Mouse (Mus musculus): ENCODE measurements around the gene Ctr9. TPM values are rescaled to one million over a fixed set of nuclear protein-coding genes. Genes with fewer than 3 reads are reported as not detected.

The Ctr9 gene
- polyA plus RNA-seq, 1 experiment from 2014 or later: 94.5 TPM

DNA sequence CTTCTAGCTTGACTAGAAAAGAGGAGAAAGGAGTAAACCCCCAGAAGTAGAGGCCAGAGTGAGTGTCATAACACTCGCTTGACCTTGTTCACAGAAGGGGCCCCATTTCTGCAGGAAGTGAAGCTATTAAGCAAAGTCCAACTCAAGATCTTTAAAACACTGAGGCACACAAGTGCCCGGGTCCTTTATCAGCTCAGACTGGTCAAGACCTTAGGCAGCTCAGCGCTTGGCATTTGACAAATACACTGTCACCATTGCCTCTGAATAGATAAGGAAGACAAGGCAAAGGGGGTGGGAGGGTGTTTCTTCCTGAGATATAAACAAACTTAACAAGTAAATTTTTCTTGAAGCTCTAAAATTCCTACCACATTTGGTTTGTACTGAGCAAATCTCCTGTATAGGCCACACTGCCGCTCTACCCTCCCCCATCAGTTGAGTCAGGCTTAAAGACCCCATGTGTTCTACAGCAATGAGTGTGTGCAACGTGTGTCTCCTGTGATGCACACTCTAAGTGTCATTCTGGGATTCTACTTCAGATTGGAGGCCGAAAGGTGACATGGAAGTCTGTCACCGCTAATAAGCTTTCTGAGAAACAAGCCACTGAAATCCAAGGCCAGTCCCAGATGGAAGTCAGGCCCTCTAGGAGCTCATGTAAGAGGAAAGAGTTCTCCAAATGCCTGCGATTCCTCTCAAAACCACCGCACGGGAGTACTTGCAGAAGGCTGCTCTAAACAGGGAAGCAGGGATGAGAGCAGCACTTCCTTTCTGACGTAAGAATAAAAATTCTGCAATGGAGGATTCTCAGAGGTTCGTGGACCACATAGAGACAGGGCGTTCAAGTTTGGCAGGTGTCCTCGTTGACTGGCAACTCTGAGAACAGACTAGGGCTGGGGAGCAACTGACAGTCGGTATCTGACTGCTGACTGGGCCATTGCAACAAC, 29.6 kb upstream of the Ctr9 start:
- Histone ChIP-seq H3K9ac (no peak overlapping the region), H3K27ac (no peak overlapping the region), H3K4me3 (no peak overlapping the region), H3K4me2 (replicated peaks) (no peak overlapping the region), H3K9me3 (no peaks in the 10 kb centered on the region), H3K27me3 (no peaks in the 10 kb centered on the region), H3K4me1 (no peaks in the 10 kb centered on the region), H3K36me3 (no peaks in the 10 kb centered on the region)
- ATAC-seq (ENCODE audit: insufficient number of reproducible peaks, insufficient read depth, low FRiP score, low TSS enrichment): no peak
- 85% methylated on average over 15 of the region's 15 CpGs for WGBS

DNA sequence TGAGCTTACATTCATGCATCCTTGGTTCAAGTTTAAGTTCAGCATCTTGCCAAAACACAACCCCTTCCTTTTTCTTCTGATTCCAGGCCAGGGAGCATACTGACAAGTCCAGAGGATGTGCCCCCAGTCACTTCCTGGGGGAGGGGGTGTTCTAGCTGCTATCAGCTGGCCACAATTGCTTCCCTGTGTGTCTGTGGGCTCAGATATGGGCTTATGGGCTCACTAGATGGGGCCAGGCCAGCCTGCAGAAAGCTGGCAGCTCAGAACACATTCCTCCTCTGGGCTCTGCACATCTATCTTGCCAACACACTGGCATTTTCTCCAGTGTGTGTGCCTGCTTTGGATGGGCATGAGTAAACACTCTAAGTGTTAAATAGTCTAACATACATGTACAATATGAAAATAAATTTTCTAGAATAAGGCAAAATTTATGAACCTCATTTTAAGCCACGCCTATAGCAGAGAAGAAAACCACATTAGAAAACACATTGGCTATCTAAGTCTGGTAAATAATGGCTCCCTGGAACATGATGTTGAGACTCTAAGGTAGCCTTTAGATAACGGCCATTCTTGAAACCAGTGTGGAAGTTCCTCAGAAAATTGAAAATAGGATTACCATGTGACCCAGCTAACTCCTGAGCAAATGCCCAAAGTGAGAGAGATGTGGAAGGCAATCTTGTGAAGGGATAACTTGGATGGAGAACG, 24.5 kb upstream of the Ctr9 start:
- no peak overlapping the region for H3K4me3 ChIP-seq
- no peak for ATAC-seq (ENCODE audit: insufficient number of reproducible peaks, insufficient read depth, low FRiP score, low TSS enrichment)
- H3K4me1 ChIP-seq: no peaks in the 10 kb centered on the region
- H3K9ac ChIP-seq: no peak overlapping the region
- H3K4me2 ChIP-seq (replicated peaks): no peak overlapping the region
- H3K27me3 ChIP-seq: no peaks in the 10 kb centered on the region
- 86% methylated on average over 3 of the region's 3 CpGs for WGBS
- H3K36me3 ChIP-seq: no peaks in the 10 kb centered on the region
- H3K9me3 ChIP-seq: no peaks in the 10 kb centered on the region
- H3K27ac ChIP-seq: no peak overlapping the region

GRCm38 (mm10) chr7:111014039-111014605, 14.6 kb upstream of the Ctr9 start:
- Histone ChIP-seq H3K36me3 (no peaks in the 10 kb centered on the region), H3K4me3 (no peak overlapping the region), H3K27ac (no peak overlapping the region), H3K9me3 (no peaks in the 10 kb centered on the region), H3K4me2 (replicated peaks) (no peak overlapping the region), H3K27me3 (no peaks in the 10 kb centered on the region), H3K4me1 (0 out of 2 replicates have a peak, but pooled peaks cover 2% of the 10 kb centered on the region), H3K9ac (no peak overlapping the region)
- 76% methylated on average over 7 of the region's 7 CpGs for WGBS
- ATAC-seq (ENCODE audit: insufficient number of reproducible peaks, insufficient read depth, low FRiP score, low TSS enrichment): no peak

- WGBS: 21% methylated on average over 5 of the region's 5 CpGs
- Histone ChIP-seq H3K4me3 (no peak overlapping the region), H3K27ac (no peak overlapping the region), H3K4me2 (replicated peaks) (no peak overlapping the region), H3K4me1 (0 out of 2 replicates have a peak, but pooled peaks cover 2% of the 10 kb centered on the region), H3K9me3 (no peaks in the 10 kb centered on the region), H3K36me3 (no peaks in the 10 kb centered on the region), H3K27me3 (no peaks in the 10 kb centered on the region), H3K9ac (no peak overlapping the region)
- ATAC-seq (ENCODE audit: insufficient number of reproducible peaks, insufficient read depth, low FRiP score, low TSS enrichment): peak; percentile 77; the same call in 1 of the 2 replicates
Measured at GRCm38 (mm10) chr7:111014893-111015292, 13.9 kb upstream of the Ctr9 start.

DNA sequence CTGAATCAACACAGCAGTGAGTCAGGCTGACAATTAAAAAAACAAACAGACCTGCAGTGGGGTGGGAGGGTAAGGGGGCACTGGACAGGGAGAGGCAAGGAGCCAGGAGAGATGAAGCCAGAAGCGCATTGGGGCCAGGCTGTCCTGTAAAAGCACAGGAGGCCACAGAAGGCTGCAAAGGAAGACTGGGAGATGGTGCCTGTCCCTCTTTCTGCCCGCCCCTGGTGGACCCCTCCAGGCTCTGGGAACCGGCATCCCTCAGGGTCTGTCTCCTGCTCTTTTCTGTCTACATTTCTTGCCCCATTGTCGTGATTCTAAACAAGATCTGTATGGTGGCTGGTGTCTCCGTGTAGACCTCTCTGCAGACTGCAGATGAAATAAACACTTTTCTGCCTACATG, 13.0 kb upstream of the Ctr9 start:
- no peak for ATAC-seq (ENCODE audit: insufficient number of reproducible peaks, insufficient read depth, low FRiP score, low TSS enrichment)
- no peaks in the 10 kb centered on the region for H3K9me3 ChIP-seq
- 68% methylated on average over 5 of the region's 5 CpGs for WGBS
- no peaks in the 10 kb centered on the region for H3K27me3 ChIP-seq
- H3K9ac ChIP-seq: no peak overlapping the region
- H3K4me2 ChIP-seq (replicated peaks): no peak overlapping the region
- no peaks in the 10 kb centered on the region for H3K36me3 ChIP-seq
- H3K27ac ChIP-seq: no peak overlapping the region
- no peak overlapping the region for H3K4me3 ChIP-seq
- H3K4me1 ChIP-seq: 0 out of 2 replicates have a peak, but pooled peaks cover 2% of the 10 kb centered on the region

DNA sequence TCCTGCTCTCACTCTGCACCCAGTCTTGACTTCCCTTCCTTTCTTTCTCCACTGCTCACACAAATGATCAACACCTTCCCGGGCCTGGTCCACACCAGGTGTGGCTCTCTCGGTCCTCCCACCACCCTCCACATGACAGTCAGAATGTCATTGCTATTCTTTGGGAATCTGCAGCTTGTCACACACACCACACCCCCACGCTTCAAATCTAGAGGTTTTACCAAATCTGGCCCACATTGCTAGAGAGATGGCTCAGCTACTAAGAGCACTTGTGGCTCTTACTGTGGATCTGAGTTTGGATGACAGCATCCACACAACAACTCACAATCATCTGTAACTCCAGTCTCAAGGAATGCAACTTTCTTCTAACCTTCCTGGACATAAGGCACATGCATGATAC, 11.8 kb upstream of the Ctr9 start:
- Histone ChIP-seq H3K36me3 (no peaks in the 10 kb centered on the region), H3K4me2 (replicated peaks) (no peak overlapping the region), H3K4me3 (no peak overlapping the region), H3K9ac (no peak overlapping the region), H3K27me3 (no peaks in the 10 kb centered on the region), H3K9me3 (no peaks in the 10 kb centered on the region), H3K4me1 (0 out of 2 replicates have a peak, but pooled peaks cover 2% of the 10 kb centered on the region), H3K27ac (no peak overlapping the region)
- ATAC-seq (ENCODE audit: insufficient number of reproducible peaks, insufficient read depth, low FRiP score, low TSS enrichment): no peak
- WGBS: 73% methylated on average over 3 of the region's 3 CpGs

- Histone ChIP-seq H3K9ac (no peak overlapping the region), H3K9me3 (no peaks in the 10 kb centered on the region), H3K36me3 (no peaks in the 10 kb centered on the region), H3K27me3 (no peaks in the 10 kb centered on the region), H3K27ac (no peak overlapping the region), H3K4me3 (no peak overlapping the region), H3K4me1 (no peaks in the 10 kb centered on the region), H3K4me2 (replicated peaks) (no peak overlapping the region)
- no peak for ATAC-seq (ENCODE audit: insufficient number of reproducible peaks, insufficient read depth, low FRiP score, low TSS enrichment)
- 71% methylated on average over 4 of the region's 4 CpGs for WGBS
Measured at GRCm38 (mm10) chr7:111020814-111021213, 7.9 kb upstream of the Ctr9 start.

DNA sequence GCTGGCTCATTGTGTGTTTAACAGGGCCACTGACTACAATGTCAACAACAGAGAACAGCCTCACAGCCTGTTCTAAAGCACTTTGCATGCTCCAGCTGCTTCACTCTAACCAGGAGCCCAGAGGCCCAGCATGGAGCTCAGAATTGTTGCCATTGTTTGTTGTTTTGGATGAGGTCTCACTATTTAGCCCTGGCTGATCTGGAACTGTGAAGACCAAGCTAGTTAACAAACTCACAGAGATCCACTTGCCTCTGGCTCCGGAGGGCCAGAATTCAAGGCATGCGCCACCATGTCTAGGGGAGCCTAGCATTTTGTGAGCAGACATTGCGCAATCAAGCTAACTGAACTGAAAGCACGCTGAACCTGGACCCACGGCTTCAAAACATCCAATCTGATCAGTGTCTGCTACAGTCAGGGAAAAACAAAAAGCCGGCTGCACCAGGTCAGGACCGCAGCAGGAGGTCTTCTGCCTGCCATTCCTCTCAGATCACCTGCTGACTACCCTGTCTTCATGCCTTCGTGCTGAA, 4.6 kb upstream of the Ctr9 start:
- H3K4me3 ChIP-seq: no peak overlapping the region
- H3K27ac ChIP-seq: no peak overlapping the region
- no peak overlapping the region for H3K9ac ChIP-seq
- H3K4me1 ChIP-seq: no peaks in the 10 kb centered on the region
- WGBS: 22% methylated on average over 8 of the region's 8 CpGs
- no peaks in the 10 kb centered on the region for H3K9me3 ChIP-seq
- H3K27me3 ChIP-seq: no peaks in the 10 kb centered on the region
- no peak overlapping the region for H3K4me2 ChIP-seq (replicated peaks)
- no peak for ATAC-seq (ENCODE audit: insufficient number of reproducible peaks, insufficient read depth, low FRiP score, low TSS enrichment)
- no peaks in the 10 kb centered on the region for H3K36me3 ChIP-seq

DNA sequence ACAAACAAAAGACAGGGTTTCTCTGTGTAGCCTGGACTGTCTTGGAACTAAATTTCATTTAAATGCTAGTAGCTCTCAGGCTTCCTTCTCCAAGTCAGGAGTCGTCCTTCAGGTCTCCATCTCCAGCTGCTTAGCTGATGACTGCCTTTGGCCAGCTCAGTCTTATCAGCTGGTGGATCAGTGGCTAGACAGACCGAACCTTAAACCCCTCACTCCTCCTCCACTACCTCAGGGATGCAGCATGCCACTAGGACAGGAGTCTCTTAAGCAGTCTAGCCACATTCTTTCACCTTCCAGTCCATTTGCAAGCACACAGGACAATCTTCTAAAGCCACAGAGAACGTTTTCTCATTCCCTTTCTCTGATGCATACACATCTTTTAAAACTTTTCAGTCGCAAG, 3.8 kb upstream of the Ctr9 start:
- H3K9me3 ChIP-seq: no peaks in the 10 kb centered on the region
- no peak overlapping the region for H3K9ac ChIP-seq
- 56% methylated on average over 4 of the region's 4 CpGs for WGBS
- H3K36me3 ChIP-seq: no peaks in the 10 kb centered on the region
- H3K4me1 ChIP-seq: peaks cover 5% of the 10 kb centered on the region; the same call in 1 of the 2 replicates
- no peak overlapping the region for H3K4me2 ChIP-seq (replicated peaks)
- H3K4me3 ChIP-seq: no peak overlapping the region
- no peak overlapping the region for H3K27ac ChIP-seq
- H3K27me3 ChIP-seq: no peaks in the 10 kb centered on the region
- no peak for ATAC-seq (ENCODE audit: insufficient number of reproducible peaks, insufficient read depth, low FRiP score, low TSS enrichment)

DNA sequence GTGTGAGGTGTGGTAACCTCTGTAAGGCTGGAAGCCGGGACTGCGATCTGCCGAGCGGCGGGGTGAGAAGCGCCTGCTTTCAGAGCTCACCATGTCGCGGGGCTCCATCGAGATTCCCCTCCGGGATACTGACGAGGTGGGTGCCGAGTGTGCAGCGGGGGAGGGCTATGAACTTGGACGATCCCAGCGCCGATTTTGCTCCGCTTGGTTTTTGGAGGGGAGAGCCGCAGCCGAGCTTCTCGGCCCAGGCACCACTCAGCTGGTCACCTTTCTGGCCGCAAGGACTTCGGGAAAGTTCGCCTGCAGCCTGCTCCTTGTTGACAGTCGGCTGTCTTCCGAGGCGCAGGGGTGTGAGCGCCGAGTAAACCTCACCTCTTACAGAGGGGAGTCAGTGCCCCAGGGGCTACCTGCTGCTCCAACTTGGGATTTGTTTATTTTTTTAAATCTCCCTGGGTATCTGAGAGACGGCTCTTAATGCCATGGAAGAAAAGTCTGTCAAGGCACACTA, 349 bp downstream of the Ctr9 start:
- H3K4me1 ChIP-seq: peaks cover 7% of the 10 kb centered on the region; the same call in 1 of the 2 replicates
- H3K36me3 ChIP-seq: peaks cover 9% of the 10 kb centered on the region
- H3K4me3 ChIP-seq: peak overlapping the region; percentile 83
- no peaks in the 10 kb centered on the region for H3K27me3 ChIP-seq
- H3K9ac ChIP-seq: peak overlapping the region; percentile 71
- H3K4me2 ChIP-seq (replicated peaks): peak overlapping the region; percentile 74
- no peaks in the 10 kb centered on the region for H3K9me3 ChIP-seq
- peak; percentile 73 for ATAC-seq (ENCODE audit: insufficient number of reproducible peaks, insufficient read depth, low FRiP score, low TSS enrichment)
- WGBS: under 1% methylated on average over 29 of the region's 29 CpGs
- H3K27ac ChIP-seq: peak overlapping the region; percentile 88

- no peak overlapping the region for H3K27ac ChIP-seq
- no peak overlapping the region for H3K4me2 ChIP-seq (replicated peaks)
- no peak overlapping the region for H3K4me3 ChIP-seq
- no peak for ATAC-seq (ENCODE audit: insufficient number of reproducible peaks, insufficient read depth, low FRiP score, low TSS enrichment)
- peaks cover 94% of the 10 kb centered on the region for H3K36me3 ChIP-seq
- no peaks in the 10 kb centered on the region for H3K9me3 ChIP-seq
- H3K4me1 ChIP-seq: no peaks in the 10 kb centered on the region
- WGBS: 90% methylated on average over 5 of the region's 5 CpGs
- H3K9ac ChIP-seq: no peak overlapping the region
- no peaks in the 10 kb centered on the region for H3K27me3 ChIP-seq
Measured at GRCm38 (mm10) chr7:111048920-111049319, 20.2 kb downstream of the Ctr9 start.
